Mouse (Mus musculus): ENCODE measurements around the gene Noa1.
A peak's percentile ranks its signal among the peaks of the same experiment; 100 is the strongest.

Gene Noa1

DNA sequence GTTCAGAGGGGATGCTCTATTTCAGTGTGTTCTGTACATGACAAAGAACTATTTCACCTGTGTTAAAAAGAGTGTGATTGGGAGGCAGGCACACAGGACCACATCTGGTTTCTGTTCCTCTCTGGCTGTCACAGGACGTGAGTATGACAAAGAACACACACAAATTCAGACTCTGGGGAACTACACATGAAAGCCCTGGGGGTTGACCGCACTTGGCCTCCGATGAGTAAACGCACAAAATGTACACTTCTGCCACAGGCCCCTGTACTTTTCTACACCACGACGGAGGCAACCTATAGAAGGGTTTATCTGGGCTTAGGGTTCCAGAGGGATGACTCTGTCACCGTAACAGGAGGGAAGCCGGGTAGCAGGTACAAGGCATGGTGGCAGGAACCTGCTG lies 20.2 kb downstream of the Noa1 start:
- peak in 1 of 2 experiments; percentile 77 for DNase-seq (ENCODE audit: low spot score in 2 of 2)

DNA sequence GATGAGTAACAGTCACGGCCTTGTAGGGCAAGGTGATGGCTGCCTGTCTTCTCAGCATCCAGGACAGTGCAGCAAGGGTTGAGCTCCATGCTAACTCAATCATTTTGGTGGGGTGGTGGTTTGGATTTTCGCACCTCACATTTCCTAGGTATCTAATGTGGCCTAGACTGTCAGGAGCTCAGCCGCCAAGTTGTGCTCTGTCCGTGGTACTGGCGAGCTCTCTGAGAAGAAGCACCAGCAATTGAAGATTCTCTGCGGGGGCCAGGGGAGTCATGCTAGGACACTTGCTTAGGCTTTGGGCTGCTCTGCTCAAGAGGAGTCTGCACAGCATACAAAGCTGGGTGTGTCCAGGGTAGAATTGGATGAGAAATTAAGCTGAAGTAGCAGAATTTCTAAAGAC lies 22.0 kb downstream of the Noa1 start:
- no peak for DNase-seq (ENCODE audit: low spot score in 2 of 2)

DNA sequence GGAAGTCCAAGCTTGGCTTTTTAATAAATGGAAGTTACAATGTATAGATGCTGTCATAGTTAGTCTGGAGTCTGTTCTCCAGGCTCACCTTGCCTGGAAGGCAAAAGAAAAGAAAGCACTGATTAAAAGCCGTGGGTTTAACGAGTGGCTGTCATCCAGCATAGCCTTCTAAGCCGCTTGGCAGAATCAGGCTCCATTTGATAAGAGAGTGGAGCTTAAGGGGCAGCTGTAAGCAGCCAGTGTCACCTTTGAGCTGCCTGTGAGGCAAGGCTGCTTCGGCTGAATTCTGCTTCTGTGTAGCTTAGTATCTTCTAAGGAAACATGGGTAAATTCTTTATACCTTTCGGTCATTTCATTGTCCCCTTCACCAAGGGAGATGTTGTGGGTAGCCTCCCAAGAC lies 23.0 kb downstream of the Noa1 start:
- no peak for DNase-seq (ENCODE audit: low spot score in 2 of 2)

DNA sequence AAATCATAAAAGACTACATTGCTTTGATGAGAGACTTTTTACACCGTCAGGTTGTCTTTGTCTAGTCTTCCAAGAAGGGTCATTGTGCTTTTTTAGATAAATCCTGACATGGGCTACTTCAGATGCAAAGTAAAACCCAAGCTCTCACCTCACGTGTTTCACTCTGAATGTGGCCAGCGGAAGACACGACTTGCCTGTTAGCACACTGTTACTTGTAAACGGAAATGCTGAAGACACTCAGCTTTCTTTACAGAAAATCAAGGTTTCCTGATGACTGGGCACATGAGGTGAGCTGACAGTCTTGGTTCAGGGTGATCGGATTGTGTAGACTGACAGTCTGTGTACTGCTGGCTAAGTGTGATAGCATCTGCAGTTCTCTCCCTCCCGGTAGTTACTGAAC lies 24.2 kb downstream of the Noa1 start:
- no peak for DNase-seq (ENCODE audit: low spot score in 2 of 2)

DNA sequence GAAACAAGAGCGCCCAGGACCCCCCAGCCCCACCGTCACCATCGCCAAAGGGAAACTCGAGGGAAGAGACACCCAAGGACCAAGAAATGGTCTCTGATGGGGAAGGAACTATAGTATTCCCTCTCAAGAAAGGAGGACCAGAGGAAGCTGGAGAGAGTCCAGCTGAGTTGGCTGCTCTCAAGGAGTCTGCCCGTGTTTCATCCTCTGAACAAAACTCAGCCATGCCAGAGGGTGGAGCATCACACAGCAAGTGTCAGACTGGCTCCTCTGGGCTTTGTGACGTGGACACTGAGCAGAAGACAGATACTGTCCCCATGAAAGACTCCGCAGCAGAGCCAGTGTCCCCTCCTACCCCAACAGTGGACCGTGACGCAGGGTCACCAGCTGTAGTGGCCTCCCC lies 27.6 kb downstream of the Noa1 start:
- DNase-seq (ENCODE audit: low spot score in 2 of 2): no peak

DNA sequence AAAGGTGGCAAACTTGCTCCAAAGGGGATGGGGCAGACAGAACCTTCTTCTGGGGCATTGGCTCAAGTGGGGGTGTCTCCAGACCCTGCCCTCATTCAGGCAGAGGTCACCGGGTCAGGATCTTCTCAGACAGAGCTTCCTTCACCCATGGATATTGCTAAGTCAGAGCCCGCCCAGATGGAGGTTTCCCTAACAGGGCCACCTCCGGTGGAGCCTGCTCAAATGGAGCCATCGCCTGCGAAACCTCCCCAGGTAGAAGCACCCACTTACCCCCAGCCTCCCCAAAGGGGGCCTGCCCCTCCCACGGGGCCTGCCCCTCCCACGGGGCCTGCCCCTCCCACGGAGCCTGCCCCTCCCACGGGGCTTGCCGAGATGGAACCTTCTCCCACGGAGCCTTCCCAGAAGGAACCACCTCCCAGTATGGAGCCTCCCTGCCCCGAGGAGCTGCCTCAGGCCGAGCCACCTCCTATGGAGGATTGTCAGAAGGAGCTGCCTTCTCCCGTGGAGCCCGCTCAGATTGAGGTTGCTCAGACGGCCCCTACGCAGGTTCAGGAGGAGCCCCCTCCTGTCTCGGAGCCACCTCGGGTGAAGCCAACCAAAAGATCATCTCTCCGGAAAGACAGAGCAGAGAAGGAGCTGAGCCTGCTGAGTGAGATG lies 28.2 kb downstream of the Noa1 start:
- DNase-seq (ENCODE audit: low spot score in 2 of 2): no peak

DNA sequence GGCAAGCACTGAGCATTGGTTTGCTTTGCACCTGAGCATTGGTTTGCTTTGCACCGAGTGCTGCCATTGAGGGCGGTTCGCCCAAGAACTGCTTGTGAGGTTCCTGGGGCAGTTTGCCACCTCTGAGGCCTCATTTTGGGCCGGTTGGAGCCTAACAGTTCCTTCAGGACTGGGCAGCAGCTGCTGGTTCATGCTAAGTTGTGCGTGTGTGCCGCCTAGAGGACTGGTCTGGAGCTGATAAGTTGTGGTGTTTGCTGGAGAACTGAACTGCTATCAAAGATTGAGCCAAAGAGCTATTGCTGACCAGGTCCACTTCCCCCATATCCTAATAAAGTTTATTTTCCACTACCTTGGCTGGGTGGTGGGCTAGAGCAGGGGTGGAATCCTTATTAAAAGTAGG lies 32.7 kb downstream of the Noa1 start:
- no peak for DNase-seq (ENCODE audit: low spot score in 2 of 2)

DNA sequence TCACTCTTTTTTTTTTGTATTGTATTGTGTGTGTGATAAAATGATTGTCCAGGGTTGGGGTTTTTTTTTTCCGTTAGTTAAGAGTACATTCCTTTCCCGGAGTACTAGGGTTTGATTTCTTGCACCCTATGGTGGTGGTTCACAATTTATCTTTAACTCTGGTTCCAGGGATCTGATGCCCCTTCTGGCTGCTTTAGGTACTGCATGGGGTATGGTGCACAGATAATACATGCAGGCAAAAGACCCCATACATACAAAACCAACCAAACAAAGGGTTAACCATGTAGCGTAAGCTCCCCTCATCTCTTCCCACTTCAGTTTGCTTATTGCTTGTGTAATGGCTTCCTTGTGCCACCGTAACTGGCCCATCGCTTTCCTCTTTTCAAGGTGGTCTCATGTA lies 33.9 kb downstream of the Noa1 start:
- peak; percentile 21 to 56 for DNase-seq (ENCODE audit: low spot score in 2 of 2)

DNA sequence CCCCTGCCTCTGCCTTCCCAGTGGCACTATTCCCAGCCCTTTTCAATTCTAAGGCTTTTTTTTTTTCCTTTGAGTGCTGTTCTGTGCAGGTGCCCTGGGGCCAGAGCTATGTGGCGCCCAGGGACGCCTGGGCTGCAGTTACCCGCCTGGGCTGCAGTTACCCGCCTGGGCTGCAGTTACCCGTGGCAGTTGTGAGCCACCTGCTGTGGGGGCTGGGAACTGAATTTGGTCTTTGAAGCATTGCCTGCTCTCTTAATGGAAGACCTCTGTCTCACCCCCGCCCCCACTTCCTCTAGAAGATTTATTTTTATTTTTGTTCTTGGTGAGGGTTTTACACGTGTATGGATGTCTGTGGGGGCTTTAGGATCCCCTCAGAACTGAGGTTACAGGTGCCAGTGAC lies 36.7 kb downstream of the Noa1 start:
- peak; percentile 15 to 49 for DNase-seq (ENCODE audit: low spot score in 2 of 2)

DNA sequence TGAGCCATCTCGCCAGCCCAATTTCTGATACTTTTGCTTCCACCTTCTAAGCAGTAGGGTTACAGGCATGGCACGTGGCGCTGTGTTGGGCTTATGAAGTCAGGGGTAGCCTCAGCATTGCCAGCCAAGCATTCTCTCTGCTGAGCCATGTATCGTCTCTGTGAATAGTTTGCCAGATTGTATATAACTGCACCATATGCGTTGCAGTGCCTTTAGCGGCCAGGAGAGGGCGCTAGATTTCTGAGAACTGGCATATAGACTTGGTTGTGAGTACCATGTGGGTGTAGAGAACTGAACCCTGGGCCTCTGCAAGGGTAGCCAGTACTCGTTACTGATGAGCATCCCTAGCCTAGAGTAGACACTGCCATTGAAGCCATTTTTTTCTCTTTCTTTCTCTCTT lies 40.5 kb downstream of the Noa1 start:
- peak; percentile 25 to 48 for DNase-seq (ENCODE audit: low spot score in 2 of 2)

DNA sequence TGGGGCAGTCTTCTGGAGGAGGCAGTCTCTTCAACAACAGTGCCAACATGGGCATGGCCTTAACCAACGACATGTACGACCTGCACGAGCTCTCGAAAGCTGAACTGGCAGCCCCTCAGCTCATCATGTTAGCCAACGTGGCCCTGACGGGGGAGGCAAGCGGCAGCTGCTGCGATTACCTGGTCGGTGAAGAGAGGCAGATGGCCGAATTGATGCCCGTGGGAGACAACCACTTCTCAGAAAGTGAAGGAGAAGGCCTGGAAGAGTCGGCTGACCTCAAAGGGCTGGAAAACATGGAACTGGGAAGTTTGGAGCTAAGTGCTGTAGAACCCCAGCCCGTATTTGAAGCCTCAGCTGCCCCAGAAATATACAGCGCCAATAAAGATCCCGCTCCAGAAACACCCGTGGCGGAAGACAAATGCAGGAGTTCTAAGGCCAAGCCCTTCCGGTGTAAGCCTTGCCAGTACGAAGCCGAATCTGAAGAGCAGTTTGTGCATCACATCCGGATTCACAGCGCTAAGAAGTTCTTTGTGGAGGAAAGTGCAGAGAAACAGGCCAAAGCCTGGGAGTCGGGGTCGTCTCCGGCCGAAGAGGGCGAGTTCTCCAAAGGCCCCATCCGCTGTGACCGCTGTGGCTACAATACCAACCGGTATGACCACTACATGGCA lies 41.8 kb downstream of the Noa1 start:
- no peak for DNase-seq (ENCODE audit: low spot score in 2 of 2)

DNA sequence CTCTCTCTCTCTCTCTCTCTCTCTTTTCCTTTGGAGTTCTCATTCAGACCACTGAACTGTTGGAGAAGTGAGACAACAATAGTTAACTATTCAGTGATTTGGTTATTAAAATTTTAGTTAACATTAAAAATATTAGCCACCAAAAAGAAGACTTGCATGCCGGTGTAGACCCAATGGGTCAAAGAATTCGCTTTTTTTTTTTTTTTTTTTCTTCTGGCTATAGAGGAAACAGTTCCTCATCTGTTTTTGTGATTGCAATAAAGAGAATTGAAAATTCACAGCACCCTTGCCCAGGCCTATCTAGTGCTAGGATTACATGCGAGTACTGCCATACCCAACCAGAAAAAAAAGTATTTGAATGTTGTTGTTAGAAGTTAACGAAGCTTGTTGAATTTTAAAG lies 42.4 kb downstream of the Noa1 start:
- DNase-seq (ENCODE audit: low spot score in 2 of 2): no peak

DNA sequence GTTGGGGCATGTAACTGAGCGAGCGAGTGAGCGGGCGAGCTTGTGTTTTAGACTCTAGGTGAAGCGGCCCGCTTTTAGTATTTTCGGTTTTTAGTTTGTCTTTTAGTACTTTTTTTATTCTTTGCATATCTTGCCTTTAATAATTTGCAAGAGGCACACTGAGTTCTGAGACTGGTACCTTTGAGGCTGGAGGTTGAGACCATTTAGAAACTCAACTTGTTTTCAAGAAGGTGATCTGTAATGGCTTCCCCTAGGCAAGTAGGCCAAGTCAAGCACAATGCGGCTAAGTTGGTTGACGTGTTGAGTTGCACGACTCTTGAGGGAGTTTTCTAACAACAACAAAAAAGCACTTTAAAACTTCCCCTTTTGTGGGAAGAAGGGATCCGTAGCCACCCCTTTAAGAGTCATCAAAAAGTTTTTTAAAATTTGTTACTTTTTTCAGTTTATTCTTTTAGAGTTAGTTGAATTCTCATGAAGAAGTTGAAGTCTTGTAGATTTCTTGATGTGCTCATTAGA lies 42.9 kb downstream of the Noa1 start:
- peak; percentile 20 to 40 for DNase-seq (ENCODE audit: low spot score in 2 of 2)

DNA sequence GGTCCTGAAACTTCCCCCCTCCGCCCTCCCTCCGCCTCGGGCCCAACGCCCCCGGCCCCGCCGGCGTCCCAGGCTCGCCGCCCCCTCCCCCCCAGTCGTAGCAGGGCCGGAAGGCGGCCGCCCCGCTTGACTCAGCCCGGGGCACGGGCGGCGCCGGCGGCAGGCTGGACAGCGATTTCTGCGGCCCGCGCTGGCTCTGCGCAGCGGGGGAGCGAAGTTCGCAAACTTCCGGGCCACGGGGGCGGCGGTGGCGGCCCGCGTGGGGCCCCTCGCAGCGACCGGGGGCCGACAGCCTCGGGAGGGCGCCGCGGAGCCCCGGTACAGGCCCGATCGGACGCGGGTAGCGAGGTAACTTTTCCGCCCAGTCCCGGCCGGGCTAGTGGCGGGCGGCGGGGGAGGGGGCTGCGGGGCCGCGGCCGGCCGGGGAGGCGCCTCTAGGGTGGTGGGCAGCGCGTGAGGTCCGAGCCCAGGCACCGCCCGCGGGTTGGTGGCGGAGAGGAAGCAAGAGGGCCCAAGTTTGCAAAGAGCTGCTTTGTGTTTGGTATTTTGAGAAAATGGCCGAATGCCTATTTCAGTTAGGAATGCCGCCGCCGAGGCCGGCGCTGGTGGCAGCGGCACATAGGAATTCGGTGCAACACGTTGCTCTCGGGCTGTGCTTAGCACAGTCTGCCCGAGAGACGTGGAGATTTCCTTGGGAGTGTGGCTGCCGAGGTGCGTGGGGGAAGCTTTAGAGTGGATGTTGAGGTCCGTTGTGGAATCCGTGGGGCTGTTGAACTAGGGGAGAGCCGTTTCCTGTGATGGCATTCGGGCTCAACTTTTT lies 43.6 kb downstream of the Noa1 start:
- DNase-seq (ENCODE audit: low spot score in 2 of 2): peak; percentile 10 to 35

DNA sequence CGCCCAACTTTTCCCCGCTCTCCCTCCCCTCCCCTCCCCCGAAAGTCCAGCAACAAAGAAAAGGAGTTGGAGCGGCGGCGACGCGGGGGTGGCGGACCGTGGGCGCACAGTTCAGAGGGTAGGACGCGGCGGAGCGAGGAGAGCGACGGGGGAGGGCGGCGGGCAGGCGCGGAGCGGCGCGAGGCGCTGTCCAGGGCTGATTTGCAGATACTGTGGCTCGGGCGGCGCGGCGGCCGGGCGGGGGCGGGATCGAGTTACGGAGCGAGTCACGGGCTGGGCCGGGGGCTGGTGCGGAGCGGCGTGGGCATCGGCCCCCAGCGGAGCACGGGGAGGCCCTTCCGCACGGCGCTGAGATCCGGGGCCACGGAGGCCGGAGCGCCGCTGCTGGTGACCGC lies 44.2 kb downstream of the Noa1 start:
- DNase-seq (ENCODE audit: low spot score in 2 of 2): peak; percentile 22 to 56

DNA sequence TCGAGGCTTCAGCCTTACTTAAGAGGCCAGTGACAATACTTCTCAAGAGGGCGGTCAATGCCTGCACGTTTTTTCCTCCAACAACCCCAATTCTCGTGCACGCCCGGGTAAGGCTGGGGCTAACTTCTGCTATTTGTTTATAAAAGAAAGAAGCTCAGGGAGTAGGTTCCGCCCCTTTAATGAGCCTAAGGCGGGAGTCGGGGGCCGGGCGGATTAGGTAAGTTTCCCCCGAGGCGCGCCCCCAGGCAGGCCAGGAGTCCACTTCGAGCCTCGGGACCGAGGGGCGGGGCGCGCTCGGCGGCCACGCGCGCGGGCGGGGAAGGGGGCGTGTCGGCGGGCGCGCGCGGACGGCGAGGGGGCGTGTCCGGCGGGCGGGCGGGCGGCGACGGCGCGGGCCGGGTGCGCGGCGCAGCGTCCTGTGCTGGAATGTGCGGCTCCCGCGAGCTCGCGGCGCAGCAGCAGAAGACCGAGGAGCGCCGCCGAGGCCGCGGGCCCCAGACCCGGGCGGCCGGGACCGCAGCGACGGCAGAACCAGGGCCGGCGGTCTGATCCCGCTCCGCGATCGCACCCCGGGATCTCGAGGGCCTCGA lies 44.7 kb downstream of the Noa1 start, which contains the start of gene Rest:
TSS of gene Rest (plus strand) at position 411 of the 590 bp plus-strand sequence.
- DNase-seq (ENCODE audit: low spot score in 2 of 2): peak; percentile 50 to 60

DNA sequence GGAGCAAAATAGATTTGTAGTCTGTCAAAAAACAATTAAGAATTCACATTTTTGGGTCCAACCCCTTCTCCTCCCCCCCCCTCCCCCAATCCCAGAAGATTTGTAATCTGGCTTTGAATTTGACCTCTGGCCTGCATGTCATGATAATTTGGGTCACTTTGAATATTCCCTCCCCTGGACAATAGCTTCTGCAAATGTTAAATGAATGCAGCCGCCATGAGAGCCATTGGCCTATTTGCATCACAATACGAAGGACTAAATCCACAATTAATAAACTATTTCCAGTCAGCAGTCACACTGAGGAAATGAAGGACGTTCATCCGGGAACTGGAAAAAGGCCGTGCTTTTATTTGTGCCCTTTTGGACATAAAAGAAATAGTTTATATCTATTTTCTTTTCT lies 47.8 kb downstream of the Noa1 start:
- no peak for DNase-seq (ENCODE audit: low spot score in 2 of 2)

DNA sequence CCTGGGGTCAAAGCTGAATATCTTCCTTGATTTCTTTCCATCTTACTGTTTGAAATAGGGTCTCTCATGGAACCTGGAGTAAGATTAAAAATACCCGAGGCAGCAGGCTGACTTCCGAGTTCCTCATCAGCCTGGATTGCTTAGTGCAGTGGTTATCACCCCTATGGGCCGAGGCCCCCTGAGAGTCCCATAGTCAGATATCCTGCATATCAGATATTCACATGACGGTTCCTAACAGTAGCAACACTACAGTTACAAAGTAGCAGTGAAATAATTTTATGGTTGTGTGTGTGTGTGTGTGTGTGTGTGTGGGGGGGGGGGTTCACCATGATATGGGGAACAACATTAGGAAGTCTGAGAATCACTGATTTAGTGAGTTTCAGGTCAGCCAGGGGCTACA lies 48.7 kb downstream of the Noa1 start:
- no peak for DNase-seq (ENCODE audit: low spot score in 2 of 2)

DNA sequence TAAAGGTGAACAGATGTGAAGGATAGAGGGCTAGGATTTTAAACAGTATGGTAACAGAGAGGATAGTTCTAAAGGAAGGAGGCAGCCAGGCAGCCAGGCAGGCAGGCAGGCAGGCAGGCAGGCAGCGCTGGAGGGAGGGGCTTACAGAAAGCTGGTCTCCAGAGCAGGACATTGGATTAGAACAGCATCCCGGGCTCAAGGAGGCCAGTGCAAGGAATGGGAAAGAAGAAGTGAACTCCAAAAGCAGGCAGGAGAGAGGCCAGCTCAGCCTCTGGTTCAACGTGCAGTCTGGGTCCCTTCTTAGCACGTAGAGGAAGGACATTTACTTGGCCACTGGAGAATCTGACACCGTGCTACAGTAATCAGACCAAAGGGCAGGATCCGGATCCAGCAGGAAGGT lies 49.7 kb downstream of the Noa1 start:
- DNase-seq (ENCODE audit: low spot score in 2 of 2): no peak

DNA sequence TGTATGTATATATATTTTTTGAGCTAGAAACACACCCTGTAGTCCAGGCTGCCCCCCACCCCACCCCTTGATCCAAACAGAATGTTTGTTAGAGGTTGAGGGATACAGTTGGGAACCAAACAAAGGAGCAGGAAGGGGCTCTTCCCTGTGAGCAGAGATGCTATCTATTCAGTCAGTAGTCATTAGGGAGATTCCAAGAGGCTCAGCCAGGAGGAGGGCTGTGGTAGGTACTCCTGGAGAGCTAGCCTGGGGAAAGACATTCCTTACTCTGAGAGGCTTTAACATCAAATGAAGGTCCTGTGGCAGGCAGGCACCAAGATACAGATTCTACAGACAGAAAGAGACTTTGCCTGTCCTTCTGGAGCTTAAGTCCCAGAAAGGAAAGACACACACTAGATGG lies 50.6 kb downstream of the Noa1 start:
- DNase-seq (ENCODE audit: low spot score in 2 of 2): no peak

DNA sequence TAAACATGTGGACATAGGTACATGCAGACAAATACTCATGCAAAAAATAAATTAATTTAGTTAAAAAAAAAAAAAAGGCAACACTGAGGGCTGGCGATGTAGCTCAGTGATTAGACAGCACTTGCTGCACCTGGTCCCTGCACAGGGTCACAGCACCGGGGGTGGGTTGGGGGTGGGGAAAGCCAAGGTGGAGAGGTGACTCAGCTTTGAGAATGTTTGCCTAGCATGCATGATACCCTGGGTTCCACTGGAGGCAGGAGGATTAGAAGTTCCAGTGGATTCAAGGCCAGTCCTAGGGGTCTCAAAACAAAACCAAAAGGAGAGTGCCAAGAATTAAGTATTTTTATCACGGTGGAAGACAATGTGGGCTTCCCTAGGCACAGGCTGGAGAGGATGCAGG lies 52.3 kb downstream of the Noa1 start:
- no peak for DNase-seq (ENCODE audit: low spot score in 2 of 2)

DNA sequence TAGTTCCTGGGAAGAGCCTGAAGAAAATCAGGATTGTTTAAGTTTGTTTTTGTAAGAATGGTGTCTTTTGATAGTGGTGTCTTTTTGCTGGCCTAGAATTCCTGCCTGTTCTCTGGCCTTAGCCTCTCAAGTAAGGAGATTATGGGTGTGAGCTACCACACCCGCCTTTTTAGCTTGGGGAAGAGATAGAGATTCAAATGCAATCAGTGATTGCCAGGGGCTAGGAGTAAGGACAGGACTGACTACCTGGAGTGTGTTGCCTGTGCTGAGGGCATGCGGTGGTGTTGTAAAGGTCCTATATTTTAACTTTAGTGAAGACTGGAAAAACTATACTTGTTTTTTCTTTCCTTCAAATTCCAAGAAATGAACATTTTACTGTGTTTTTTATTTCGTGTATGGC lies 55.5 kb downstream of the Noa1 start:
- DNase-seq (ENCODE audit: low spot score in 2 of 2): no peak
